Mouse (Mus musculus) heart, embryonic 12.5 days (tissue): ENCODE results near the gene Tmem217. TPM values are rescaled to one million over a fixed set of nuclear protein-coding genes. Genes with fewer than 3 reads are reported as not detected.

Experiments used
- ATAC-seq: fragments of 200-750 bp; cut with Nextera tagmentation; 2 replicates; pipeline ENCODE4 v1.8.0; 2017; ENCODE audit warnings: moderate TSS enrichment, moderate library complexity; ENCODE audit not compliant: insufficient number of reproducible peaks, low FRiP score
- H3K27ac ChIP-seq: fragments of 300-500 bp; sonication (generic); 2 replicates; pipeline ENCODE4 v1.5.1; 2016; ENCODE audit warnings: mild to moderate bottlenecking, moderate library complexity; ENCODE audit not compliant: poor library complexity, severe bottlenecking
- H3K27me3 ChIP-seq: fragments of 300-500 bp; sonication (generic); replicated peaks from 2 replicates; pipeline ENCODE4 v1.6.1; 2016; ENCODE audit warnings: mild to moderate bottlenecking, moderate library complexity
- H3K36me3 ChIP-seq: fragments of 300-500 bp; sonication (generic); 2 replicates; pipeline ENCODE4 v1.6.1; 2016; ENCODE audit warnings: mild to moderate bottlenecking, moderate library complexity
- H3K4me1 ChIP-seq: fragments of 300-500 bp; sonication (generic); replicated peaks from 2 replicates; pipeline ENCODE4 v1.6.1; 2016; ENCODE audit warnings: mild to moderate bottlenecking
- H3K4me2 ChIP-seq: fragments of 300-500 bp; sonication (generic); 2 replicates; pipeline ENCODE4 v1.6.1; 2016; ENCODE audit warnings: mild to moderate bottlenecking, moderate library complexity
- H3K4me3 ChIP-seq: fragments of 300-500 bp; sonication (generic); 2 replicates; pipeline ENCODE4 v1.5.1; 2016; ENCODE audit warnings: mild to moderate bottlenecking
- H3K9ac ChIP-seq: fragments of 300-500 bp; sonication (generic); 2 replicates; pipeline ENCODE4 v1.6.1; 2016; ENCODE audit warnings: mild to moderate bottlenecking, moderate library complexity
- H3K9me3 ChIP-seq: fragments of 300-500 bp; sonication (generic); replicated peaks from 2 replicates; pipeline ENCODE4 v1.6.1; 2016; ENCODE audit warnings: mild to moderate bottlenecking, moderate library complexity
- WGBS: fragments of 180-500 bp; shearing (Covaris S2); methylation state at CpG from one replicate; pipeline ENCODE4 v1.1.7; 2016; 5-methylcytosine and 5-hydroxymethylcytosine counted together
- polyA plus RNA-seq: library from polyadenylated mRNA; unstranded; fragments of >200 nt; fragmentation: Nextera tagmentation; extraction: Ambion mirVana; gene quantifications from 2 replicates; pipeline ENCODE4 v1.2.1, GENCODE M21; 2016

Tmem217 gene
- polyA plus RNA-seq, 1 experiment from 2014 or later, result 0.80 TPM

- no peak overlapping the region for H3K4me3 ChIP-seq
- WGBS, result 65% methylated on average over 5 of the region's 5 CpGs
- peaks cover 4% of the 10 kb centered on the region for H3K4me1 ChIP-seq
- H3K36me3 ChIP-seq, result peaks cover 69% of the 10 kb centered on the region
- no peak overlapping the region for H3K9ac ChIP-seq
- no peaks in the 10 kb centered on the region for H3K9me3 ChIP-seq
- ATAC-seq, result no peak
- H3K4me2 ChIP-seq, result no peak overlapping the region
- H3K27ac ChIP-seq, result no peak overlapping the region
- H3K27me3 ChIP-seq, result no peaks in the 10 kb centered on the region
These were observed 31.4 kb upstream of the Tmem217 start for GRCm38 (mm10) chr17:29583569-29583968.

GRCm38 (mm10) chr17:29579579-29580126, 27.5 kb upstream of the Tmem217 start:
- Histone ChIP-seq H3K27me3 (no peaks in the 10 kb centered on the region), H3K9me3 (no peaks in the 10 kb centered on the region), H3K27ac (no peak overlapping the region), H3K4me1 (peaks cover 16% of the 10 kb centered on the region), H3K4me2 (no peak overlapping the region), H3K4me3 (no peak overlapping the region), H3K9ac (no peak overlapping the region), H3K36me3 (peaks cover 78% of the 10 kb centered on the region)
- no peak for ATAC-seq
- 84% methylated on average over 4 of the region's 4 CpGs for WGBS

GRCm38 (mm10) chr17:29569831-29570230, 17.6 kb upstream of the Tmem217 start:
- no peaks in the 10 kb centered on the region for H3K27me3 ChIP-seq
- WGBS, result 88% methylated on average over 6 of the region's 6 CpGs

GRCm38 (mm10) chr17:29568435-29568834, 16.2 kb upstream of the Tmem217 start:
- peaks cover 83% of the 10 kb centered on the region for H3K36me3 ChIP-seq
- 0 out of 2 replicates have a peak, but pooled peaks cover 2% of the 10 kb centered on the region for H3K9me3 ChIP-seq
- no peak overlapping the region for H3K4me2 ChIP-seq
- H3K4me3 ChIP-seq, result no peak overlapping the region
- no peak overlapping the region for H3K9ac ChIP-seq
- H3K27me3 ChIP-seq, result no peaks in the 10 kb centered on the region
- ATAC-seq, result no peak
- H3K27ac ChIP-seq, result no peak overlapping the region
- no peaks in the 10 kb centered on the region for H3K4me1 ChIP-seq
- WGBS, result 89% methylated on average over 15 of the region's 15 CpGs

More at GRCm38 (mm10) chr17:29569831-29570230, 17.6 kb upstream of the Tmem217 start:
- H3K9ac ChIP-seq, result no peak overlapping the region
- peaks cover 87% of the 10 kb centered on the region for H3K36me3 ChIP-seq
- 0 out of 2 replicates have a peak, but pooled peaks cover 2% of the 10 kb centered on the region for H3K9me3 ChIP-seq
- 0 out of 2 replicates have a peak, but pooled peaks cover 3% of the 10 kb centered on the region for H3K4me1 ChIP-seq
- no peak overlapping the region for H3K4me2 ChIP-seq
- no peak overlapping the region for H3K4me3 ChIP-seq
- ATAC-seq, result no peak
- no peak overlapping the region for H3K27ac ChIP-seq

GRCm38 (mm10) chr17:29565521-29565920, 13.3 kb upstream of the Tmem217 start:
- H3K27me3 ChIP-seq, result no peaks in the 10 kb centered on the region
- H3K4me2 ChIP-seq, result no peak overlapping the region
- 0 out of 2 replicates have a peak, but pooled peaks cover 2% of the 10 kb centered on the region for H3K9me3 ChIP-seq
- peaks cover 57% of the 10 kb centered on the region for H3K36me3 ChIP-seq
- H3K9ac ChIP-seq, result no peak overlapping the region
- H3K4me1 ChIP-seq, result no peaks in the 10 kb centered on the region
- ATAC-seq, result no peak
- H3K4me3 ChIP-seq, result no peak overlapping the region
- no peak overlapping the region for H3K27ac ChIP-seq
- WGBS, result 98% methylated on average over 5 of the region's 5 CpGs

- Histone ChIP-seq H3K4me3 (no peak overlapping the region), H3K27me3 (no peaks in the 10 kb centered on the region), H3K36me3 (peaks cover 11% of the 10 kb centered on the region), H3K4me2 (no peak overlapping the region), H3K9me3 (no peaks in the 10 kb centered on the region; the same call in 1 of the 2 replicates), H3K4me1 (peaks cover 26% of the 10 kb centered on the region), H3K9ac (no peak overlapping the region), H3K27ac (no peak overlapping the region)
- ATAC-seq, result no peak
- WGBS, result 72% methylated on average over 5 of the region's 5 CpGs
These were observed 6.3 kb upstream of the Tmem217 start for GRCm38 (mm10) chr17:29558476-29558875.

GRCm38 (mm10) chr17:29556893-29557292, 4.7 kb upstream of the Tmem217 start:
- Histone ChIP-seq H3K4me2 (no peak overlapping the region), H3K27me3 (no peaks in the 10 kb centered on the region), H3K4me1 (peaks cover 26% of the 10 kb centered on the region), H3K27ac (no peak overlapping the region), H3K9ac (no peak overlapping the region), H3K36me3 (peaks cover 9% of the 10 kb centered on the region), H3K4me3 (no peak overlapping the region), H3K9me3 (no peaks in the 10 kb centered on the region; the same call in 1 of the 2 replicates)
- ATAC-seq, result no peak
- 63% methylated on average over 7 of the region's 7 CpGs for WGBS

- no peaks in the 10 kb centered on the region; the same call in 1 of the 2 replicates for H3K9me3 ChIP-seq
- H3K9ac ChIP-seq, result no peak overlapping the region
- peaks cover 29% of the 10 kb centered on the region for H3K4me1 ChIP-seq
- no peaks in the 10 kb centered on the region for H3K27me3 ChIP-seq
- peaks cover 9% of the 10 kb centered on the region for H3K36me3 ChIP-seq
- no peak overlapping the region for H3K4me3 ChIP-seq
- no peak overlapping the region for H3K4me2 ChIP-seq
- no peak for ATAC-seq
- no peak overlapping the region for H3K27ac ChIP-seq
- 69% methylated on average over 10 of the region's 10 CpGs for WGBS
These were observed 4.3 kb upstream of the Tmem217 start for GRCm38 (mm10) chr17:29556456-29556855.

- Histone ChIP-seq H3K4me3 (no peak overlapping the region), H3K27ac (no peak overlapping the region), H3K4me2 (no peak overlapping the region), H3K36me3 (no peaks in the 10 kb centered on the region), H3K27me3 (no peaks in the 10 kb centered on the region), H3K9ac (no peak overlapping the region), H3K4me1 (peaks cover 46% of the 10 kb centered on the region), H3K9me3 (no peaks in the 10 kb centered on the region)
- no peak for ATAC-seq
These were observed 2.0 kb upstream of the Tmem217 start for GRCm38 (mm10) chr17:29554176-29554575.

GRCm38 (mm10) chr17:29551019-29551418, 1.2 kb downstream of the Tmem217 start:
- no peaks in the 10 kb centered on the region for H3K9me3 ChIP-seq
- WGBS, result 40% methylated on average over 6 of the region's 6 CpGs
- H3K27ac ChIP-seq, result peak overlapping the region; percentile 4; the same call in 1 of the 2 replicates
- H3K36me3 ChIP-seq, result no peaks in the 10 kb centered on the region
- no peak overlapping the region for H3K9ac ChIP-seq
- no peak for ATAC-seq
- H3K4me1 ChIP-seq, result peaks cover 32% of the 10 kb centered on the region
- peak overlapping the region; percentile 94 for H3K4me3 ChIP-seq
- peak overlapping the region; percentile 98 for H3K4me2 ChIP-seq
- H3K27me3 ChIP-seq, result no peaks in the 10 kb centered on the region

GRCm38 (mm10) chr17:29549543-29550428, 2.4 kb downstream of the Tmem217 start, which contains the start of the genes Gm17657 and Tbc1d22b:
Gm17657 (minus strand) TSS chr17:29549638.
Tbc1d22b (plus strand) TSS chr17:29549785.
- Histone ChIP-seq H3K4me1 (peaks cover 25% of the 10 kb centered on the region), H3K4me3 (peak within 1 kb of the TSS; percentile 94), H3K36me3 (no peaks in the 10 kb centered on the region), H3K27me3 (no peaks in the 10 kb centered on the region), H3K9ac (peak within 1 kb of the TSS; percentile 93), H3K9me3 (no peaks in the 10 kb centered on the region; the same call in 1 of the 2 replicates), H3K4me2 (peak within 1 kb of the TSS; percentile 98), H3K27ac (peak within 1 kb of the TSS; percentile 56)
- ATAC-seq, result peak; percentile 98
- under 1% methylated on average over 44 of the region's 44 CpGs for WGBS
